Mouse (Mus musculus) kidney, embryonic 15.5 days (tissue): ENCODE results near the gene Rbbp8nl. TPM values are rescaled to one million over a fixed set of nuclear protein-coding genes. Genes with fewer than 3 reads are reported as not detected.
A peak's percentile ranks its signal among the peaks of the same experiment; 100 is the strongest.

Source experiments
- ATAC-seq: fragments of 200-750 bp; cut with Nextera tagmentation; replicated peaks from 2 replicates; pipeline ENCODE4 v1.8.0; 2017; ENCODE audit warnings: moderate TSS enrichment; ENCODE audit not compliant: low FRiP score
- H3K27ac ChIP-seq: fragments of 300-500 bp; sonication (generic); 2 replicates; pipeline ENCODE4 v1.5.1; 2015; ENCODE audit warnings: mild to moderate bottlenecking, inconsistent platforms
- H3K27me3 ChIP-seq: fragments of 300-500 bp; sonication (generic); 2 replicates; pipeline ENCODE4 v1.6.1; 2015; ENCODE audit warnings: inconsistent platforms
- H3K36me3 ChIP-seq: fragments of 300-500 bp; sonication (generic); 2 replicates; pipeline ENCODE4 v1.6.1; 2015; ENCODE audit warnings: inconsistent platforms
- H3K4me1 ChIP-seq: fragments of 300-500 bp; sonication (generic); 2 replicates; pipeline ENCODE4 v1.6.1; 2015; ENCODE audit warnings: inconsistent platforms
- H3K4me2 ChIP-seq: fragments of 300-500 bp; sonication (generic); 2 replicates; pipeline ENCODE4 v1.6.1; 2015; ENCODE audit warnings: moderate library complexity, mild to moderate bottlenecking, inconsistent platforms
- H3K4me3 ChIP-seq: fragments of 300-500 bp; sonication (generic); replicated peaks from 2 replicates; pipeline ENCODE4 v1.5.1; 2015; ENCODE audit warnings: mild to moderate bottlenecking, inconsistent platforms
- H3K9ac ChIP-seq: fragments of 300-500 bp; sonication (generic); 2 replicates; pipeline ENCODE4 v1.6.1; 2015; ENCODE audit warnings: mild to moderate bottlenecking, inconsistent platforms
- H3K9me3 ChIP-seq: fragments of 300-500 bp; sonication (generic); replicated peaks from 2 replicates; pipeline ENCODE4 v1.6.1; 2016; ENCODE audit warnings: inconsistent platforms
- WGBS: fragments of 180-500 bp; shearing (Covaris S2); methylation state at CpG from one replicate; pipeline ENCODE4 v1.1.7; 2015; ENCODE audit warnings: mixed read lengths; 5-methylcytosine and 5-hydroxymethylcytosine counted together
- polyA plus RNA-seq: library from polyadenylated mRNA; unstranded; fragments of >200 nt; fragmentation: Nextera tagmentation; extraction: Ambion mirVana; gene quantifications from 2 replicates; pipeline ENCODE4 v1.2.1, GENCODE M21; 2015

Gene Rbbp8nl
- polyA plus RNA-seq, 1 experiment from 2014 or later, result 0.87 TPM

DNA sequence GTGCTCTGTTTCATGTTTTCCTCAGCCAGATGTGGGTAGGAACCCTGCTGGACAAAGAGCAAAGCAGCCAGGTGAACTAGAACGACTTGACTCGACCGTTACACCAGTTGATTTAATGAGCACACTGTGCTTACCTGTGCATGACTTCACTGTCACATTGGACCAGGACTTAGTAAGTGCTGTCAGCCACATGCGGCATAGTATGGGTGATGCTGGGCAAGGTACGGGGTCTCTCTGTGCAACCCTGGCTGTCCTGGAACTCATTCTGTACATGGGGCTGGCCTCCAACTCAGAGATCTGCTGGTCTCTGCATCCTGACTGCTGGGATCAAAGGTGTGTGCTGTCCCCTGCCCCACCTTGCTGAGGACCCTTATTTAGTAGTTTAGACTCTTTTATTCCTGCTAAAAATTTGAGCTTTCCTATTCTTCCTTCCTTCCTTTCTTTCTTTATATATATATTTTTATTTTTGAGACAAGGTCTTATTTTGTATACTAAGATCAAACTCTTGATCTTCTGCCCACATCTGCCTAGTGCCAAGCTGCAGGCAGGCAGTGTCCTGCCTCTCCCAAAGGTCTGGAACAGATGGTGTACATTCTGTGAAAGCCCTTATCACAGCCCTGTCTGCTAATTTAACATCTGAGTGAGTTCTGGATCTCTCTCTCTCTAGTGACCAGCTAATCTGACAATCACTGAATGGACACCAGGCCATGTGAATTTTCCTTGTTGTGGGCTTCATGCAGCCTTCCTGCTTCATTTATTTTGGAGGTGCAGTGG is 35.1 kb downstream of the Rbbp8nl start:
- H3K9me3 ChIP-seq, result no peaks in the 10 kb centered on the region
- WGBS, result 77% methylated on average over 5 of the region's 5 CpGs
- H3K4me3 ChIP-seq, result no peak overlapping the region
- H3K36me3 ChIP-seq, result peaks cover 17% of the 10 kb centered on the region
- H3K27ac ChIP-seq, result no peak overlapping the region
- H3K4me2 ChIP-seq, result no peak overlapping the region
- no peak for ATAC-seq
- no peaks in the 10 kb centered on the region for H3K27me3 ChIP-seq
- no peak overlapping the region for H3K9ac ChIP-seq
- H3K4me1 ChIP-seq, result peaks cover 22% of the 10 kb centered on the region

GRCm38 (mm10) chr2:180251838-180252237 is 37.8 kb downstream of the Rbbp8nl start:
- no peak overlapping the region for H3K27ac ChIP-seq
- H3K9me3 ChIP-seq, result no peaks in the 10 kb centered on the region
- WGBS, result 74% methylated on average over 3 of the region's 3 CpGs
- no peak overlapping the region for H3K4me2 ChIP-seq
- no peaks in the 10 kb centered on the region for H3K36me3 ChIP-seq
- H3K4me1 ChIP-seq, result peaks cover 16% of the 10 kb centered on the region
- H3K9ac ChIP-seq, result no peak overlapping the region
- H3K27me3 ChIP-seq, result no peaks in the 10 kb centered on the region
- no peak for ATAC-seq
- H3K4me3 ChIP-seq, result no peak overlapping the region

- Histone ChIP-seq H3K9me3 (no peaks in the 10 kb centered on the region), H3K36me3 (no peaks in the 10 kb centered on the region), H3K27me3 (no peaks in the 10 kb centered on the region), H3K4me3 (no peak overlapping the region), H3K4me1 (peaks cover 10% of the 10 kb centered on the region), H3K9ac (no peak overlapping the region), H3K27ac (no peak overlapping the region), H3K4me2 (no peak overlapping the region)
- 31% methylated on average over 11 of the region's 11 CpGs for WGBS
- ATAC-seq, result peak; percentile 83
These were observed 38.6 kb downstream of the Rbbp8nl start for GRCm38 (mm10) chr2:180250930-180251611.

DNA sequence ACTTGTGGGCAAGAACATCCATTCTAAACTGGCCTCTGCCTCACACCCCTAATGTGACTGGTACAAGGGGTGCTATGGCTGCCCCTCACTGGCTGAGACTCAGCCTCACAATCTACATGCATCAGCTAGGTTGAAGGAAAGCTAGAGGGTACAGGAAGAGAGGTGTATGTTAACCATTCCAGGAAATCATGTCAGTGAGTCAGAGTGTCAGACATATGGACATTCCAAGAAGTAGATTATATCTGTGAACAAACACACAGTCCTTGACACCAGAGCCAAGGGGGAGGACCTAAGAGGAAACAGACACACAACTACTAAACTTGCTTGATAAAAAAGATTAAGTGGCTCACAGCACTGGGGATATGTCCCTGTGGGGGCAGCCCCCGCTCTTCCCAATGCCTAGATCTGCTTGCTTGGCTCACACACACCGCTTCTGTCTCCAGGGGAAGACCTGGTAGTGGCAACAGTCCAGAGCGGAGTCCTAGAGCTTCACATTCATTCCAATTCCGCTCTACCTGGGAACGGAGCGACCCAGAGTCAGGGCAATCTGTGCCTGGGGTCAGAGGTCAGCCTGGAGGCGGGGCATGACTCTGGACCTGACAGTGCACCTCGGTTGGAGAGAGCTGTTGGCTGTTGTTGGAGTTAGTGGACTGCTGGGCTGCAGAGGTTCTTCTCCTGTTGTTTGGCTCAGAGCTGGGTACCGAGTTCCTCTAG is 40.6 kb downstream of the Rbbp8nl start:
- H3K36me3 ChIP-seq, result no peaks in the 10 kb centered on the region
- WGBS, result 59% methylated on average over 9 of the region's 9 CpGs
- H3K27ac ChIP-seq, result peak overlapping the region; percentile 41; the same call in 1 of the 2 replicates
- no peak overlapping the region for H3K4me3 ChIP-seq
- ATAC-seq, result 0 out of 2 replicates have a peak, but pooled peaks have one; percentile 15
- H3K9me3 ChIP-seq, result no peaks in the 10 kb centered on the region
- H3K4me2 ChIP-seq, result no peak overlapping the region
- peaks cover 7% of the 10 kb centered on the region for H3K4me1 ChIP-seq
- H3K9ac ChIP-seq, result no peak overlapping the region
- no peaks in the 10 kb centered on the region for H3K27me3 ChIP-seq

DNA sequence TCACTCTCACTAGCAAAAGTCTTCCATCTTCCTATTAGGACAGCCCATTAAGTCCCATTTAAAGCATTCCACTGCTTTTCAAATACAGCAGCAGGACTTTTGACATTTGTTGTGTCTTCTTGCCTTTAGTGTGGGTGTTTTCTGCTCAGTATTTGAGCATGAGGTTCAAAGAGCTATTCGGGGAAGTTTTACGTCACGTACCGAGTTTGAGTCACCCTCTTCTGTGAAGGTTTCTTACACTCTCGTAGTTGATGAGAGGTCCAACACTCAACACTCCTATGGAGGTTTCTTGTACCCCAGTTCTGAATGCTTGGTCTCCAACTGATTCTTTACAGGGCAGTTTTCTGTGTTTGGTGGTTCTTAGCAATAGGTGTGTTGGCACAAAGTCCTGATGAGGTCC is 41.8 kb downstream of the Rbbp8nl start:
- Histone ChIP-seq H3K27ac (no peak overlapping the region), H3K36me3 (no peaks in the 10 kb centered on the region), H3K4me1 (peaks cover 7% of the 10 kb centered on the region), H3K9me3 (no peaks in the 10 kb centered on the region), H3K9ac (no peak overlapping the region), H3K27me3 (no peaks in the 10 kb centered on the region), H3K4me2 (no peak overlapping the region), H3K4me3 (no peak overlapping the region)
- 81% methylated on average over 5 of the region's 5 CpGs for WGBS
- no peak for ATAC-seq

- H3K4me1 ChIP-seq, result no peaks in the 10 kb centered on the region
- WGBS, result 89% methylated on average over 4 of the region's 4 CpGs
- H3K4me3 ChIP-seq, result no peak overlapping the region
- ATAC-seq, result no peak
- H3K4me2 ChIP-seq, result no peak overlapping the region
- no peak overlapping the region for H3K9ac ChIP-seq
- no peaks in the 10 kb centered on the region for H3K27me3 ChIP-seq
- H3K27ac ChIP-seq, result no peak overlapping the region
- no peaks in the 10 kb centered on the region for H3K36me3 ChIP-seq
- no peaks in the 10 kb centered on the region for H3K9me3 ChIP-seq
These were observed 46.6 kb downstream of the Rbbp8nl start for GRCm38 (mm10) chr2:180243108-180243507.

DNA sequence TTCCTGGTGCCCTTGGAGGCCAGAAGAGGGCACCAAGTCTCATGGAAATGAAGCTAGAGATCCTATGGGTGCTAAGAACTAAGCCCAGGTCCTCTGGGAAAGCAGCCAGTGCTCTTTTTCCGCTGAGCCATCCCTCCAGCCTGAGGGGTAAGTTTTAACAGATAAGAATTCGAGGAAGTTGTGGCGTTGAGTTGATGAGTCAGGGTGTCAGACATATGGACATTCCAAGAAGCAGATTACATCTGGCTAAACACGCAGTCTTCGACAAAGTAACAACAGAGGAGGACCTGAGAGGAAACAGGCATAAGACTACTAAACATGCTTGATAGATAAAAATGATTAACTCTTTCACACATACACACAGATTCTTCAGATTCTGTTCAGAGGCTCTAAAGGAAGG is 51.1 kb downstream of the Rbbp8nl start:
- WGBS, result 67% methylated on average over 5 of the region's 5 CpGs
- Histone ChIP-seq H3K36me3 (no peaks in the 10 kb centered on the region), H3K4me3 (no peak overlapping the region), H3K9me3 (no peaks in the 10 kb centered on the region), H3K4me1 (peaks cover 27% of the 10 kb centered on the region), H3K27ac (no peak overlapping the region), H3K9ac (no peak overlapping the region), H3K4me2 (no peak overlapping the region), H3K27me3 (no peaks in the 10 kb centered on the region)
- ATAC-seq, result no peak

DNA sequence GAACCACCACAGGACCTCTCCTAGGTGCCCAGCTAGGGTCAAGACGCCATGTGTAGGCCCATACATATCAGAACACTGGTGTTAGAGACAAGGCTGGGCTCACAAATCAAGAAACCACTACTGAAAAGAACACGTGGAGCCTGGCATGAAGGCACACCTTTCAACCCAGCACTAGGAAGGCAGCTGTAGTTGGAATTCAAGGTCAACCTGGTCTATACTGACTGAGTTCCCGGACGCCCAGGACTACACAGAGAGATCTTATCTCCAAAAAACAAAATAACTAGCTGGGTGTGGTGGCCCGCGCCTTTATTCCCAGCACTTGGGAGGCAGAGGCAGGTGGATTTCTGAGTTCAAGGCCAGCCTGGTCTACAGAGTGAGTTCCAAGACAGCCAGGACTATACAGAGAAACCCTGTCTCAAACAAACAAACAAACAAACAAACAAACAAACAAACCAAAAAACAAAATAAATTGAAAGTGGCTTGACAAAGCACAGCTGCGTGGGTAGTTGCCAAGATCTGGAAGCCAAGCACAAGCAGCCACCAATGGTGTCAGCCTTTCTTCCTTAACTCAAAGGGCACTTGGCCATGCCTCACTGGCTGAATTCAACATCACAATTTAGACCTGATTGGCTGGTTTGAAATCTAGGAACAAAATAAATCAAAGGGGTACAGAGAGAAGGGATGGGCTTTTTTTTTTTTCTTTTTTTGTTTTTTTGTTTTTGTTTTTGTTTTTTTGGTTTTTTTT is 51.9 kb downstream of the Rbbp8nl start:
- Histone ChIP-seq H3K4me2 (no peak overlapping the region), H3K9ac (no peak overlapping the region), H3K27me3 (no peaks in the 10 kb centered on the region), H3K4me1 (peaks cover 35% of the 10 kb centered on the region), H3K9me3 (no peaks in the 10 kb centered on the region), H3K27ac (peak overlapping the region; percentile 42), H3K4me3 (no peak overlapping the region), H3K36me3 (no peaks in the 10 kb centered on the region)
- WGBS, result 83% methylated on average over 7 of the region's 7 CpGs
- no peak for ATAC-seq

DNA sequence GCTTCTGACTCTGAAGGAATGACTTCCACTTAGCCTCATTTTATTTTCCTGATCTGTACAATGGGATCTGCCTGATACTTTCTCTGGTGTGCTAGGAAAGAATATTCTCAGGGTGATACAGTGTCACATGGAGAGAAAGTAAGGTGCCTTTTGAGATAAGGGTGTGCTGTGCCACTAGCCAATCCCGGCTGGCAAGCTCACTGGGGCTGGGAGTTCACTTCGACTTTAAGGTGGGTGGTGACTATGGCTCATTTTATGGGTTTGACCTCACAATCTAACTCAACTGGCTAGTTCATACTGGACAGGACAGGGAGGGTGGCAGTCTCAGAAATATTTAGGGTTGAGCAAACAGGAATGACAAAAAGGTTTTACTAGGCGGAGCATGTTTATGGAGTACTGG is 52.7 kb downstream of the Rbbp8nl start:
- no peak overlapping the region for H3K4me2 ChIP-seq
- H3K27me3 ChIP-seq, result no peaks in the 10 kb centered on the region
- no peak overlapping the region for H3K9ac ChIP-seq
- H3K4me3 ChIP-seq, result no peak overlapping the region
- peak; percentile 13; the same call in 1 of the 2 replicates for ATAC-seq
- H3K36me3 ChIP-seq, result no peaks in the 10 kb centered on the region
- peaks cover 40% of the 10 kb centered on the region for H3K4me1 ChIP-seq
- no peak overlapping the region for H3K27ac ChIP-seq
- WGBS, result 41% methylated on average over 3 of the region's 3 CpGs
- no peaks in the 10 kb centered on the region for H3K9me3 ChIP-seq

DNA sequence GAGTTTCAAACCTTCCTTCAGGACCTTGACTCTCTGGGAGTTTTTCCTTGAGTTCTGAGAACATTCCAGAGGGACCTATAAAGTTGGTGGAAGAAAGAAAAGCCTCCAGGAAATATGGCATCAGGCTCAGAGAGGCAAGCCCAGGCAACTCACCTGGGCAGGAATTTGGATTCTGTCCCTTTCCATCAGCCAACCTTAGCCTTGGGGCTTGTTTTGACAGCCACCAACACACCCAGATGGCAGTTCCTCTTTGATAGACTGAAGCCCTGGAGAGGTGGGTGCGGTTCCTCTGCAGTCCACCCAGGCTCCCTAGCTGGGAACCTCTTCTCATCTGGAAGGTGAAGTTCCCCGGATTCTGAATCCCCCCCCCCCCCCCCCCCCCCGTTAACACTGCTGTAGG is 53.2 kb downstream of the Rbbp8nl start:
- peak overlapping the region; percentile 87 for H3K27ac ChIP-seq
- H3K36me3 ChIP-seq, result no peaks in the 10 kb centered on the region
- no peaks in the 10 kb centered on the region for H3K9me3 ChIP-seq
- no peak overlapping the region for H3K4me3 ChIP-seq
- 46% methylated on average over 3 of the region's 3 CpGs for WGBS
- no peak for ATAC-seq
- peaks cover 40% of the 10 kb centered on the region for H3K4me1 ChIP-seq
- no peak overlapping the region for H3K4me2 ChIP-seq
- no peak overlapping the region for H3K9ac ChIP-seq
- H3K27me3 ChIP-seq, result no peaks in the 10 kb centered on the region

DNA sequence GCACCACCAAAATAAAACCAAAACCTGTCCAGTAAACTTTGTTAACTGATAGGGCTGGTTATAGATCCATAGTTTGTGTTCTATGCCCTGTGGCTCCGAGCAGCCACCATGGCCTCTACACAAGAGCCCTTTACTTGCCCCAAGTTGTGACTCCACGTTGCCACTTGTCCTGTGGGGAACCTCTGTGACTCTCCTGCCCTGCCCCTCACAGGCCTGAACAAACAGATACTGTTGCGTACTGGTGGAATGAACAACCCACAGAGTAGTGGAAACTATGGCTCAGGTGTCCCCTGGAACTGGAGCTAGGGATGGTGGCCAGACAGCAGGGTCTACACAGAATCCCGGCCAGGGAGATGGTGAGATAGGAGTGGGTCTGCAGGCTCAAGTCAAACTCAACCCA is 53.9 kb downstream of the Rbbp8nl start:
- no peaks in the 10 kb centered on the region for H3K27me3 ChIP-seq
- no peaks in the 10 kb centered on the region for H3K36me3 ChIP-seq
- H3K9ac ChIP-seq, result no peak overlapping the region
- peaks cover 41% of the 10 kb centered on the region for H3K4me1 ChIP-seq
- H3K4me2 ChIP-seq, result no peak overlapping the region
- 80% methylated on average over 4 of the region's 4 CpGs for WGBS
- H3K4me3 ChIP-seq, result no peak overlapping the region
- ATAC-seq, result no peak
- no peaks in the 10 kb centered on the region for H3K9me3 ChIP-seq
- peak overlapping the region; percentile 87 for H3K27ac ChIP-seq
